Mouse (Mus musculus) hindbrain, embryonic 16.5 days (tissue): ENCODE data around the gene Ube2ql1. TPM values are rescaled to one million over a fixed set of nuclear protein-coding genes. Genes with fewer than 3 reads are reported as not detected.

ENCODE experiments used
- ATAC-seq: fragments of 200-750 bp; cut with Nextera tagmentation; 2 replicates; pipeline ENCODE4 v1.8.0; 2017; ENCODE audit warnings: moderate TSS enrichment, moderate library complexity
- H3K27ac ChIP-seq: fragments of 300-500 bp; sonication (generic); 2 replicates; pipeline ENCODE4 v1.5.1; 2014; ENCODE audit warnings: low read depth, mild to moderate bottlenecking, control low read depth, low read length, moderate library complexity
- H3K27me3 ChIP-seq: fragments of 300-500 bp; sonication (generic); replicated peaks from 2 replicates; pipeline ENCODE4 v1.6.1; 2014; ENCODE audit warnings: low read length; ENCODE audit not compliant: control insufficient read depth, insufficient read depth
- H3K36me3 ChIP-seq: fragments of 300-500 bp; sonication (generic); 2 replicates; pipeline ENCODE4 v1.6.1; 2014; ENCODE audit warnings: mild to moderate bottlenecking, low read length, moderate library complexity, mixed read lengths; ENCODE audit not compliant: control insufficient read depth, insufficient read depth
- H3K4me1 ChIP-seq: fragments of 300-500 bp; sonication (generic); 2 replicates; pipeline ENCODE4 v1.6.1; 2014; ENCODE audit warnings: low read depth, low read length; ENCODE audit not compliant: control insufficient read depth, insufficient read depth
- H3K4me2 ChIP-seq: fragments of 300-500 bp; sonication (generic); 2 replicates; pipeline ENCODE4 v1.6.1; 2014; ENCODE audit warnings: mild to moderate bottlenecking, low read length, control low read depth, moderate library complexity
- H3K4me3 ChIP-seq: fragments of 300-500 bp; sonication (generic); 2 replicates; pipeline ENCODE4 v1.5.1; 2014; ENCODE audit warnings: mild to moderate bottlenecking, low read length, control low read depth, moderate library complexity
- H3K9ac ChIP-seq: fragments of 300-500 bp; sonication (generic); 2 replicates; pipeline ENCODE4 v1.6.1; 2014; ENCODE audit warnings: low read depth, mild to moderate bottlenecking, control low read depth, low read length, moderate library complexity
- H3K9me3 ChIP-seq: fragments of 300-500 bp; sonication (generic); 2 replicates; pipeline ENCODE4 v1.6.1; 2014; ENCODE audit warnings: mild to moderate bottlenecking, low read length, moderate library complexity; ENCODE audit not compliant: control insufficient read depth
- WGBS: fragments of 180-500 bp; shearing (Covaris S2); extraction: QIAGEN DNeasy Blood & Tissue Kit; methylation state at CpG from one replicate; pipeline ENCODE4 v1.1.7; 2014; 5-methylcytosine and 5-hydroxymethylcytosine counted together
- polyA plus RNA-seq: library from polyadenylated mRNA; unstranded; fragments of >200 nt; fragmentation: Nextera tagmentation; extraction: Ambion mirVana; gene quantifications from 2 replicates; pipeline ENCODE4 v1.2.1, GENCODE M21; 2015

The Ube2ql1 gene
- polyA plus RNA-seq, 1 experiment from 2014 or later: 29.1 TPM

- Histone ChIP-seq H3K9ac (no peak overlapping the region), H3K27ac (no peak overlapping the region), H3K9me3 (no peaks in the 10 kb centered on the region), H3K27me3 (no peaks in the 10 kb centered on the region), H3K4me3 (no peak overlapping the region), H3K36me3 (no peaks in the 10 kb centered on the region), H3K4me2 (no peak overlapping the region), H3K4me1 (no peaks in the 10 kb centered on the region)
- WGBS: 41% methylated on average over 13 of the region's 13 CpGs
- ATAC-seq: peak; percentile 92
Observed at GRCm38 (mm10) chr13:69696333-69696991, 43.2 kb downstream of the Ube2ql1 start.

GRCm38 (mm10) chr13:69691074-69691473, 48.6 kb downstream of the Ube2ql1 start:
- WGBS: 40% methylated on average over 7 of the region's 7 CpGs
- no peaks in the 10 kb centered on the region for H3K36me3 ChIP-seq
- H3K27me3 ChIP-seq: no peaks in the 10 kb centered on the region
- H3K27ac ChIP-seq: no peak overlapping the region
- ATAC-seq: no peak
- no peak overlapping the region for H3K4me3 ChIP-seq
- H3K4me1 ChIP-seq: peaks cover 2% of the 10 kb centered on the region
- H3K9ac ChIP-seq: no peak overlapping the region
- H3K9me3 ChIP-seq: no peaks in the 10 kb centered on the region
- H3K4me2 ChIP-seq: no peak overlapping the region

- ATAC-seq: no peak
- Histone ChIP-seq H3K4me3 (no peak overlapping the region), H3K36me3 (no peaks in the 10 kb centered on the region), H3K9me3 (no peaks in the 10 kb centered on the region), H3K27ac (no peak overlapping the region), H3K4me1 (peaks cover 12% of the 10 kb centered on the region), H3K9ac (no peak overlapping the region), H3K27me3 (no peaks in the 10 kb centered on the region), H3K4me2 (no peak overlapping the region)
- 70% methylated on average over 1 of the region's 1 CpGs for WGBS
Observed at GRCm38 (mm10) chr13:69687023-69687422, 52.7 kb downstream of the Ube2ql1 start.

GRCm38 (mm10) chr13:69685406-69685818, 54.3 kb downstream of the Ube2ql1 start:
- peak; percentile 66; the same call in 1 of the 2 replicates for ATAC-seq
- Histone ChIP-seq H3K27ac (no peak overlapping the region), H3K9ac (no peak overlapping the region; the same call in 1 of the 2 replicates)

GRCm38 (mm10) chr13:69673921-69674618, 65.6 kb downstream of the Ube2ql1 start:
- no peaks in the 10 kb centered on the region for H3K27me3 ChIP-seq
- no peaks in the 10 kb centered on the region for H3K4me1 ChIP-seq
- H3K9me3 ChIP-seq: no peaks in the 10 kb centered on the region
- no peak overlapping the region for H3K4me2 ChIP-seq
- WGBS: 68% methylated on average over 10 of the region's 10 CpGs
- no peaks in the 10 kb centered on the region for H3K36me3 ChIP-seq
- H3K9ac ChIP-seq: no peak overlapping the region
- ATAC-seq: no peak
- H3K4me3 ChIP-seq: no peak overlapping the region
- no peak overlapping the region for H3K27ac ChIP-seq

More at GRCm38 (mm10) chr13:69685406-69685818, 54.3 kb downstream of the Ube2ql1 start:
- Histone ChIP-seq H3K4me1 (peaks cover 12% of the 10 kb centered on the region), H3K36me3 (no peaks in the 10 kb centered on the region), H3K4me3 (no peak overlapping the region), H3K9me3 (no peaks in the 10 kb centered on the region), H3K27me3 (no peaks in the 10 kb centered on the region), H3K4me2 (peak overlapping the region; percentile 25; the same call in 1 of the 2 replicates)
- WGBS: 25% methylated on average over 5 of the region's 5 CpGs

GRCm38 (mm10) chr13:69673197-69673920, 66.3 kb downstream of the Ube2ql1 start:
- no peaks in the 10 kb centered on the region for H3K27me3 ChIP-seq
- H3K9ac ChIP-seq: no peak overlapping the region
- H3K27ac ChIP-seq: no peak overlapping the region
- no peaks in the 10 kb centered on the region for H3K36me3 ChIP-seq
- no peaks in the 10 kb centered on the region for H3K9me3 ChIP-seq
- no peak overlapping the region for H3K4me2 ChIP-seq
- WGBS: 82% methylated on average over 5 of the region's 5 CpGs
- no peak overlapping the region for H3K4me3 ChIP-seq
- ATAC-seq: no peak
- no peaks in the 10 kb centered on the region for H3K4me1 ChIP-seq

- Histone ChIP-seq H3K9me3 (no peaks in the 10 kb centered on the region), H3K4me2 (no peak overlapping the region), H3K4me1 (no peaks in the 10 kb centered on the region), H3K4me3 (no peak overlapping the region), H3K9ac (no peak overlapping the region), H3K27me3 (no peaks in the 10 kb centered on the region), H3K36me3 (no peaks in the 10 kb centered on the region), H3K27ac (no peak overlapping the region)
- ATAC-seq: no peak
- WGBS: 97% methylated on average over 10 of the region's 10 CpGs
Observed at GRCm38 (mm10) chr13:69672565-69672964, 67.1 kb downstream of the Ube2ql1 start.

GRCm38 (mm10) chr13:69672121-69672520, 67.6 kb downstream of the Ube2ql1 start:
- no peaks in the 10 kb centered on the region for H3K36me3 ChIP-seq
- no peak for ATAC-seq
- no peaks in the 10 kb centered on the region for H3K9me3 ChIP-seq
- no peaks in the 10 kb centered on the region for H3K4me1 ChIP-seq
- no peak overlapping the region for H3K9ac ChIP-seq
- no peak overlapping the region for H3K27ac ChIP-seq
- no peak overlapping the region for H3K4me2 ChIP-seq
- H3K27me3 ChIP-seq: no peaks in the 10 kb centered on the region
- WGBS: 78% methylated on average over 5 of the region's 5 CpGs
- no peak overlapping the region for H3K4me3 ChIP-seq

GRCm38 (mm10) chr13:69654508-69654907, 85.2 kb downstream of the Ube2ql1 start:
- no peak for ATAC-seq
- Histone ChIP-seq H3K9me3 (no peaks in the 10 kb centered on the region), H3K4me3 (no peak overlapping the region), H3K27me3 (no peaks in the 10 kb centered on the region), H3K4me1 (no peaks in the 10 kb centered on the region), H3K4me2 (no peak overlapping the region), H3K9ac (no peak overlapping the region), H3K36me3 (no peaks in the 10 kb centered on the region), H3K27ac (no peak overlapping the region)
- WGBS: 72% methylated on average over 3 of the region's 3 CpGs
